Mouse (Mus musculus): ENCODE measurements at regions not wholly inside any gene's neighbourhood (a gene's known extent, or its start where the extent isn't known, plus 50 kb on each side); places are given as distances from the start of the nearest gene placed in this dataset.

- TF ChIP-seq CTCF (IDR thresholded peaks at IDR 0.05; ENCODE audit: borderline replicate concordance, control insufficient read depth, extremely low read depth, insufficient read depth, low read length, poor library complexity) (no peak), POLR2A (IDR thresholded peaks at IDR 0.05; ENCODE audit: control insufficient read depth, extremely low read depth, insufficient read depth, low read length, poor library complexity) (no peak)
These were observed 138.8 kb downstream of the Tbx5 start for GRCm38 (mm10) chr5:119971286-119971685.

Measured in thymus, adult 2 months (tissue).